Mouse (Mus musculus) megakaryocyte progenitor cell, adult 5-6 weeks (primary cell): Measurements from ENCODE around the gene Dgkb. TPM values are rescaled to one million over a fixed set of nuclear protein-coding genes. Genes with fewer than 3 reads are reported as not detected.
A peak's percentile ranks its signal among the peaks of the same experiment; 100 is the strongest.

ENCODE experiments used
- ATAC-seq: replicated peaks from 2 replicates; pipeline ENCODE4 v1.8.0; 2016; ENCODE audit warnings: mild to moderate bottlenecking, moderate TSS enrichment, inconsistent platforms; ENCODE audit not compliant: poor library complexity
- total RNA-seq, 2 experiments: library from RNA; stranded (forward) in 1 of 2; stranded (reverse) in 1 of 2; fragments of 157-497, 149-512 nt in 1 of 2; fragments of 200-1000 nt in 1 of 2; gene quantifications; 2 replicates each; pipeline versions ENCODE4 v1.2.3 to v1.2.4; 2015 to 2017

The Dgkb gene
- not detected in 2 replicates for total RNA-seq (2015)
- total RNA-seq (2017) = not detected in 2 replicates

- no peak for ATAC-seq
These were observed at the start of gene Dgkb for GRCm38 (mm10) chr12:37817426-37817825. TSS of gene Dgkb (plus strand) at chr12:37817726.

DNA sequence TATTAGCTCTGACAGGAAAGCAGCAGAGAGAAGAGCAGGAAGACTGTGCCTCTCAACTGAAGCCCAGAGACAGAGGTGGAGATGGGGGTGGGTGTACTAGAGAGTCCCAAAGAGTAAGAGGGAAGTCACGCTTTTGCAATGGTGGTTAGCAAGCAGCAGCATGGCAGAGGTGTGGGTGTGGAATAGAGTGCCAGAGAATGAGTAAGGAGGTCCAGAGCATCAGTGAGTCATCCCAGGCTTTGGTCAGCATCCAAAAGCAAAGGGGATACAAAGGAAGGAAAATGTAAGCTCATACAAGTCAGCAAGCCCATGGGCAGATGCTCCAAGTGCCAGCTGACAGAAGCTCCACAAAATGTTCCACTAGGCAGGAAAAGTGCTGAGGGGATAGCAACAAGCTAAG lies 47.7 kb upstream of the Dgkb start:
- no peak for ATAC-seq

- ATAC-seq = peak; percentile 72
These were observed 43.7 kb upstream of the Dgkb start for GRCm38 (mm10) chr12:37773681-37774357.

DNA sequence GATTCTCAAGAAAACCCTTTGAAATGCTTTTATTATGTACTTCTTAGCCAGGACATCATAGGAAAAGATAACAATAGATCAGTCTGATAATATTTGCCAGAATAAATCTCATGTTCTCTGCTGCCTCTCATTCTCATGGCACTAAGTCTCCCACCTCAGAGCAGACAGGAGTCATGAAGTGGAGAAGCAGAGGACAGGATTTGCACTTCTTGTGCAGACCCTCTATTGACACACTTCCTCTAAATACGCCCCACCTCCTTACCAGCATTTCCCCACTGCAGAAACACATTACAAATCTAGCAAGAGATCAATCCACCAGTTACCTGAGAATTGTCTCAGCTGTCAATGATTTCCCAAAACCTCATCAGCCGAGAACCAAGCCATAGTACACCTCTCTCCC lies 42.9 kb upstream of the Dgkb start:
- ATAC-seq = no peak

GRCm38 (mm10) chr12:37796265-37796928 lies 21.1 kb upstream of the Dgkb start:
- ATAC-seq = no peak

DNA sequence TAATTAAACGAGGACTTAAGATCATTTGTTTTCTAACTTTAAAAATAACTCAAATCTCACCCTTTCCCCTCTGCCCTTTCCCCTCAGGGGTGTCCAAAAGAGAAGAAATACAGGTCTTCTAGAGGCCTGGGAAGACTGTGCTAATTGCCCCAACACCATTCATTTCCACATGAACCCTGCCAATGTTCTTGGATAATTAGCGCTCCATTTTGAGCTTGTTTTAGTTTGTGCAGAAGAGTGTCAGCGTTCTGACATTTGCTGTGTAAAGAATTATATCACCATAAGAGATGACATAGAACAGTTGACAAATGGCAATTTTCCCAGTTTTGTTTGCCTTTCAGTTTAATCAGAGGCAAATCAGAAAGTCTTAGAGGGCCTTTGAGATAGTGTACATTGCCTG lies 3.4 kb upstream of the Dgkb start:
- no peak for ATAC-seq

DNA sequence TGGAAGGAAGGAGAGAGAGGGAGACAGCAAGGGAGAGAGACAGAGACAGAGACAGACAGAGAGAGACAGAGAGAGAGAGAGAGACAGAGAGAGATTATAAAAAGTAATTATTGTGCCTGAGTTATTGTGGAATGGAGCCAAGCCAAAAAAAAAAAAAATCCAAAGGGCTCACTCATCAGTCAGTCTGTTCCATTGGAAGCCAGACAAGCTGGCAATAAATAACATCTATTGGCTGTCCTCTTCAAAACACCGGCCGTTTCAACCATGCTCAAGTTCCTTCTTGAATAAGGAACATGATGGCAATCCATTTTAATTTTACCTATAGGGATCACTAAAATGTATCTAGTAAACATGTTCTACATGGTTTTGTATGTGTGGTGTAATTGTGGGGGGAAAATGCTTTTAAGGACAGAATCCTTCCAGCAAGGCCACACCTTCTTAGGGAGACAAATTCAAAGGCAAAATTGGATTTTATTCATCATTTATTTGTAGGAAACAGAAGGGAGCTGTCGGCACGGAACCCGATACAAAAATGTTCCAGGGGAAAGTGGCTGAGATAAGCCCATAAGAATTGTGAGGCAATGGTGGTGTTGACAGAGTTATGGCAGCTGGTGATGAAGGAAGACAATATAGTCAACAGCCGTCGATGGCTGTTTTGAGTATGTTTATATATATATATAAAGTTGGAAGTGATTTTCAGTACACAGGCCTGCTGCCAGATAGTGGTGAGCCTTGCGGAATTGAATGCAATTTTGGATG lies 3.7 kb downstream of the Dgkb start:
- ATAC-seq = no peak

DNA sequence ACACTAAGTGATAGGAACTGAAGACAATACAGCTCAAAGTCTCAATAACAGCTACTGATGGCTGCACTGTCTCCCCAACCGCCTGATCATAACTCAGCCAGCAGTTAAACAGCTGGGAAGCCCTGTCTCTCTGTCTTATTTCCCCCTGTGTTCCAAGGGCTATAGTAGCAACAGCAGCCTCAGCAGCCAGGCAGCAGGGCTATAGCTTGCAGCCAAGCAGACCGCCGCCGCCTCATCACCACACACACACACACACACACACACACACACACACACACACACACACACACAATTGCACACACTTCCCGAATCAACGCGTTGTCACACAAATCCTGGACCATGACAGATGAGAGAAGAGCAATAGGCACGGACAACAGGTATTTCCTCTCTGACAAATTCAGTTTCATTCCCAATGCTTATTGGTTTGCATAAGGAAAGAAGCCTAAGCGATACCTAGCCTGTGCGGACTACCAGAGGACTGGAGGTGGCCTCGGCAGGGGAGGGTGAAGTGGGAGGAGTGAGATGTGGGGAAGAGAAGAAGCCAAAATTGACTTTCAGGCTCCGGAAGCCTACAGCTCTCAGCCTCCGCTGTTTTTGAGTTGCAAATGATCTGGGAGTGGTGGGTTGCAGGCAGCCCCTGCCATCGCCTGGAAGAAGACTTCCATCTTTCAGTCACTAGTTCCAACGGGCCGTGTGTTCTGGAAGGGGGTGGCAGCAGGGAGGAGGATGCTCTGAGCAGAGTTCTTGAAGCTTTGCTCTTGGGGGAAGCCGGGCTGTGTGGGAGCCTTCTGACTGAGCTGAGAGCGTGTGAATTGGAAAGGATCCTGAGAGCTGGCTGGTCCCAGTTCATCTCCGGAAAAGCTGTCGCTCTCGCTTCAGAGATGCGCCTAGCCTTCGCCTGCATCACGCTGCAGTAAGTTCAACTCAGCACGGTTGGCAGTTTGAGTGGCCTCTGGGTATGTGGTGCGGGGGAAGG lies 62.8 kb downstream of the Dgkb start:
- no peak for ATAC-seq

- no peak for ATAC-seq
These were observed 63.9 kb downstream of the Dgkb start for GRCm38 (mm10) chr12:37881376-37881775.

GRCm38 (mm10) chr12:37882796-37883195 lies 65.3 kb downstream of the Dgkb start:
- no peak for ATAC-seq

GRCm38 (mm10) chr12:37883781-37884180 lies 66.3 kb downstream of the Dgkb start:
- no peak for ATAC-seq

GRCm38 (mm10) chr12:37888591-37888990 lies 71.1 kb downstream of the Dgkb start:
- no peak for ATAC-seq

GRCm38 (mm10) chr12:37889431-37889830 lies 71.9 kb downstream of the Dgkb start:
- no peak for ATAC-seq

- ATAC-seq = no peak
These were observed 73.8 kb downstream of the Dgkb start for GRCm38 (mm10) chr12:37891336-37891735.

GRCm38 (mm10) chr12:37942163-37942562 lies 124.6 kb downstream of the Dgkb start:
- ATAC-seq = no peak

DNA sequence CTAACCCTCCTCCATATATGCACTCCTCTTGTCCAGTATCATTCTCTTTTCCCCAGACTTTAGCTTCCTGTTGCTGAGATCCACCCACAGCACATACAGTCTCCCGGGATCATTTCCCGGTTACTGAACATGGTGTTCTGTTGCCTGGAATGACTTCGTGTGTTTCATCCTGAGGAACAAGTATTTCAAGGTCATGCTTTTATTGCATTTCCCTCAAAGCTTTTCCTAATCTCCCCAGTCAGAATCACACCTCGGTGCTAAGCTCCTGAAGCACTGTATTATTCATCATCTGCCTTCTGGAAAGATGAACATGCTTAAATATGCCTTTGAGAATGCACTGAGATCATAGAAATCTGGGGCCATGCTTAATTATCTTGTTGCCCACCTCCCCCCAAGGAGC lies 138.7 kb downstream of the Dgkb start:
- ATAC-seq = no peak

DNA sequence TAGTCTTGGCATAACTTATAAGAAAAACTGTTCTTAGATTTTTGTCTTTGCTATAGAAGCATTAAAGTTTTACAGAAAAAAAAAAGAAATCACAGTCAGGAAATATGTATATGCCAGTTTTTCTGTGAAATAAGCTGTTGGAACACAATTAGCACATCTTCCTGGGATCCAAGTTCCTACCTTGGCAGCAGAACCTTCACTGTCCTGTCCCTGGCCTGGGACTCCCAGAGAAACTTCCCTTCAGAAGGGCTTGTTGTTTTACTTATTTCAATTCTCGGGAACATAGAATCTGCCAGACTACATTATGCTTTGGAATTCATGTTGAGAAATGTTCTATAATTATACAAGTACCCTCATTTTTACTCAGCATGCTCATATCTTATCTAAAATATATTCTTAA lies 154.0 kb downstream of the Dgkb start:
- ATAC-seq = no peak

DNA sequence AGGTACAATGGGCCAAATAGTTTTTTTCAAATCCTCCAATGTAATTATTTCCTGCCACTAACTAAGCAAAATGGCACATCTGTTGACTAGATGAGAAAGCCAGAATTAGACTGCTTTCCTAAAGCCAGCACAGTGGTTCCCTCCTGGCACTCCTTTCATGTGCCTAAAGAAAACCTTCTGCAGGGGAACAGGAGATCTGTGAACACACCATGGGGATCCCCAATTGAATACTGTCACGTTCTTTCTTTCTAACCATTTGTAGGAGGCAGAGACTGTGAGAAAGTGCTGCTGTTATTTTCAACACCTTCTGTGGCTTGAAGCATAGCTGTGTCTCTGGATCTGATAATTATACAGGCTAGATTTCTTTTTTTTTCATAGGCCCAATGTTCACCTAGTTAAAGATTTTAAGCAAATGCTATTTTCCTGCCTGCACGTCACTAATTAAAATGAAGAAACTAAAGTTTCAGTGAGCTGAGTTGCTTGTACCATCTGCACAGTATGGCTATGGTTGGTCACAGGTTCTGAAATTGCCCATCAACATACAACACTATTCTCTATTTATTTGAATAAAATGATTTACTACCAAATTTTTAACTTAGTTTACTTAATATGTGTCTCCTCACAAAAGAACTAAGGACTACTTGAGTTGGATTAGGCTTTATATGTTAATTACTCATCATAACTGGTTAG lies 161.1 kb downstream of the Dgkb start:
- no peak for ATAC-seq

- no peak for ATAC-seq
These were observed 167.8 kb downstream of the Dgkb start for GRCm38 (mm10) chr12:37985352-37985751.

DNA sequence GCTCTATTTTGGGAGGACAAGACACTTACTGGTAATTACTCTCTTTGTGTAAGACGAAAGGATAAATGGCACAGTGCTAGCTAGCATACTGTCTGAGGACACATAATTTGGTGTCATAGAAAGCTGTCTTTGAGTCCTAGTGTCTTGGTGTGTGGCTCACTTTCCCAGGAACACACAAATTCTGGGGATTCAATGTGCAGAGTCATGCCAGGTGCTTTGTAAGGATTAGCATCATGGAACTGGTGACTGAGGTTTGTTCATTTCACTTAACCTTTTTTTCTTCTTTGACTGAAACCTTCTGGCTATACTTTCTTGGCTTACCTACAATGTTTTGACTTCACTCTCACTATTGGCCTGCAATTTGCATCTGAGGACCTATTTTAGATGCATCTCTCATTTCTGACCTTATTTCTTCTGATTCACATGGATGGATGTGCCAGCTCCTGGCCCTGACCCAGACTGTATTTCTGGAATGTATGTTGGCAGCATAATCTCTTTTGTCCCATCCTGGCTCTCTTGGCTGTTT lies 170.6 kb downstream of the Dgkb start:
- ATAC-seq = no peak
